Mouse (Mus musculus) spleen, postnatal 4 days (tissue): ENCODE data around the gene Trafd1.
A peak's percentile ranks its signal among the peaks of the same experiment; 100 is the strongest.

ENCODE experiments used
- DNase-seq, 2 experiments: peaks; one replicate each; pipeline ENCODE4 v3.0.0; 2022; ENCODE audit warnings: low spot score in 2 of 2

The Trafd1 gene

GRCm38 (mm10) chr5:121385461-121386119 is at the start of gene Trafd1:
Gene Trafd1 (minus strand): TSS chr5:121385632.
- peak; percentile 94 to 95 for DNase-seq

GRCm38 (mm10) chr5:121428954-121429353 is 43.5 kb upstream of the Trafd1 start:
- no peak for DNase-seq

- DNase-seq: no peak
Observed at GRCm38 (mm10) chr5:121423297-121423696, 37.9 kb upstream of the Trafd1 start.

GRCm38 (mm10) chr5:121422787-121423186 is 37.4 kb upstream of the Trafd1 start:
- DNase-seq: no peak

GRCm38 (mm10) chr5:121420721-121421120 is 35.3 kb upstream of the Trafd1 start:
- DNase-seq: no peak

GRCm38 (mm10) chr5:121410975-121411374 is 25.5 kb upstream of the Trafd1 start:
- no peak for DNase-seq

- no peak for DNase-seq
Observed at GRCm38 (mm10) chr5:121407856-121408255, 22.4 kb upstream of the Trafd1 start.

GRCm38 (mm10) chr5:121400849-121401248 is 15.4 kb upstream of the Trafd1 start:
- DNase-seq: no peak

- DNase-seq: no peak
Observed at GRCm38 (mm10) chr5:121400064-121400463, 14.6 kb upstream of the Trafd1 start.

GRCm38 (mm10) chr5:121399540-121399939 is 14.1 kb upstream of the Trafd1 start:
- DNase-seq: no peak

- no peak for DNase-seq
Observed at GRCm38 (mm10) chr5:121398965-121399462, 13.6 kb upstream of the Trafd1 start.

GRCm38 (mm10) chr5:121398146-121398964 is 12.9 kb upstream of the Trafd1 start:
- DNase-seq: no peak

GRCm38 (mm10) chr5:121397187-121398145 is 12.0 kb upstream of the Trafd1 start, which contains the start of gene Naa25:
Gene Naa25 (plus strand): TSS chr5:121397936.
- DNase-seq: peak; percentile 96 to 98

- no peak for DNase-seq
Observed at GRCm38 (mm10) chr5:121395621-121396020, 10.2 kb upstream of the Trafd1 start.

- DNase-seq: no peak
Observed at GRCm38 (mm10) chr5:121393402-121393801, 8.0 kb upstream of the Trafd1 start.

GRCm38 (mm10) chr5:121392667-121393380 is 7.4 kb upstream of the Trafd1 start:
- no peak for DNase-seq

- no peak for DNase-seq
Observed at GRCm38 (mm10) chr5:121389691-121390090, 4.3 kb upstream of the Trafd1 start.

GRCm38 (mm10) chr5:121389106-121389505 is 3.7 kb upstream of the Trafd1 start:
- DNase-seq: no peak

GRCm38 (mm10) chr5:121387126-121387525 is 1.7 kb upstream of the Trafd1 start:
- DNase-seq: no peak

- no peak for DNase-seq
Observed at GRCm38 (mm10) chr5:121386120-121386909, 883 bp upstream of the Trafd1 start.
